In genomic region chr6:126535208-126535910, GRCm38 (mm10) we compare ENCODE assay signal across 7 mouse cellular contexts. TPM values are rescaled to one million over a fixed set of nuclear protein-coding genes. Genes with fewer than 3 reads are reported as not detected.
DNase-seq lines count a peak whose midpoint lies in the region; ATAC-seq and TF ChIP-seq lines count a peak whose summit lies in the region.

Gene Kcna5, minus strand, starts transcription at chr6:126535412.

- TF ChIP-seq POLR2A in ES-Bruce4 (IDR thresholded peaks at IDR 0.05; ENCODE audit: insufficient read depth, low read length) = no peak

- peak; percentile 26 for DNase-seq in ES-E14 (ENCODE audit: low read depth, low spot score)
- peak; percentile 46 for DNase-seq in forelimb bud, embryonic 11.5 days (ENCODE audit: low read depth, low spot score)
- peak; percentile 93 for DNase-seq in midbrain, embryonic 11.5 days (ENCODE audit: low spot score, missing footprints)
- DNase-seq in c-Kit-positive CD71-positive TER-119-positive erythroid progenitor cells, embryonic 14.5 days (ENCODE audit: low spot score) = no peak
- no peak for DNase-seq in layer of hippocampus, postnatal 10 days (ENCODE audit: low spot score in 2 of 2)

- ATAC-seq in hindbrain, embryonic 12.5 days (ENCODE audit: low FRiP score) = peak; percentile 78
- ATAC-seq in midbrain, embryonic 11.5 days (ENCODE audit: low FRiP score) = peak; percentile 89

- no peaks in the 10 kb centered on the region for H3K27me3 ChIP-seq in ES-Bruce4 (ENCODE audit: control insufficient read depth, insufficient read depth, low read length, poor library complexity, severe bottlenecking)
- H3K27me3 ChIP-seq in hindbrain, embryonic 12.5 days = peaks cover 29% of the 10 kb centered on the region
- H3K27me3 ChIP-seq in midbrain, embryonic 11.5 days (ENCODE audit: control insufficient read depth, insufficient read depth, low read length) = peaks cover 10% of the 10 kb centered on the region; the same call in 1 of the 2 replicates

- TF ChIP-seq CTCF in ES-Bruce4 (IDR thresholded peaks at IDR 0.05; ENCODE audit: low read depth, low read length) = no peak

- H3K4me1 ChIP-seq in ES-Bruce4 (ENCODE audit: control insufficient read depth, insufficient read depth, low read length) = no peaks in the 10 kb centered on the region
- peaks cover 0 to 4% of the 10 kb centered on the region in 2 experiments; a peak in 1 of 4 replicates for H3K4me1 ChIP-seq in ES-E14 (ENCODE audit: control insufficient read depth in 2 of 2, insufficient read depth in 2 of 2, low read length in 2 of 2, poor library complexity in 1 of 2)
- H3K4me1 ChIP-seq in hindbrain, embryonic 12.5 days = peaks cover 24% of the 10 kb centered on the region
- peaks cover 15% of the 10 kb centered on the region for H3K4me1 ChIP-seq in midbrain, embryonic 11.5 days (ENCODE audit: control insufficient read depth, insufficient read depth, low read length)

- H3K4me2 ChIP-seq in hindbrain, embryonic 12.5 days (replicated peaks) = peak within 1 kb of the TSS; percentile 59
- H3K4me2 ChIP-seq in midbrain, embryonic 11.5 days = peak within 1 kb of the TSS; percentile 49

- peak within 1 kb of the TSS; percentile 34 for H3K4me3 ChIP-seq in ES-Bruce4 (ENCODE audit: low read depth, low read length)
- peak within 1 kb of the TSS; percentile 23 to 50; a peak in 3 of 4 replicates for H3K4me3 ChIP-seq in ES-E14 (ENCODE audit: insufficient read depth in 1 of 2, low read depth in 1 of 2, low read length in 2 of 2, poor library complexity in 1 of 2, severe bottlenecking in 1 of 2)
- peak within 1 kb of the TSS; percentile 25 for H3K4me3 ChIP-seq in hindbrain, embryonic 12.5 days
- peak within 1 kb of the TSS; percentile 18 for H3K4me3 ChIP-seq in midbrain, embryonic 11.5 days (ENCODE audit: low read depth, low read length)

- H3K27ac ChIP-seq in ES-Bruce4 (ENCODE audit: insufficient read depth, low read length) (no peak within 1 kb of the TSS), ES-E14 (ENCODE audit: insufficient read depth, low read depth, low read length, poor library complexity, severe bottlenecking) (no peak within 1 kb of the TSS)
- peak within 1 kb of the TSS; percentile 48; the same call in 1 of the 2 replicates for H3K27ac ChIP-seq in hindbrain, embryonic 12.5 days
- peak within 1 kb of the TSS; percentile 9; the same call in 1 of the 2 replicates for H3K27ac ChIP-seq in midbrain, embryonic 11.5 days (ENCODE audit: low read depth, low read length)

- WGBS in hindbrain, embryonic 12.5 days = under 1% methylated on average over 15 of the region's 15 CpGs
- 1% methylated on average over 15 of the region's 15 CpGs for WGBS in midbrain, embryonic 11.5 days

- no peak within 1 kb of the TSS for H3K9ac ChIP-seq in ES-Bruce4 (ENCODE audit: low read depth, poor library complexity, severe bottlenecking)
- peak within 1 kb of the TSS; percentile 11; the same call in 1 of the 2 replicates for H3K9ac ChIP-seq in ES-E14 (ENCODE audit: insufficient read depth, low read depth, low read length, poor library complexity, severe bottlenecking)
- H3K9ac ChIP-seq in hindbrain, embryonic 12.5 days = peak within 1 kb of the TSS; percentile 50
- H3K9ac ChIP-seq in midbrain, embryonic 11.5 days (ENCODE audit: low read length) = peak within 1 kb of the TSS; percentile 43; the same call in 1 of the 2 replicates

- no peaks in the 10 kb centered on the region for H3K36me3 ChIP-seq in ES-Bruce4 (ENCODE audit: control insufficient read depth, insufficient read depth, low read length, poor library complexity, severe bottlenecking)
- no peaks in the 10 kb centered on the region for H3K36me3 ChIP-seq in ES-E14 (ENCODE audit: control insufficient read depth, insufficient read depth, low read length, poor library complexity, severe bottlenecking)
- H3K36me3 ChIP-seq in hindbrain, embryonic 12.5 days = no peaks in the 10 kb centered on the region
- no peaks in the 10 kb centered on the region for H3K36me3 ChIP-seq in midbrain, embryonic 11.5 days (ENCODE audit: control insufficient read depth, insufficient read depth, low read length)

- H3K9me3 ChIP-seq in ES-Bruce4 (replicated peaks; ENCODE audit: control insufficient read depth, insufficient read depth, low read length, poor library complexity, severe bottlenecking) = no peaks in the 10 kb centered on the region; the same call in 1 of the 2 replicates
- H3K9me3 ChIP-seq in ES-E14 (ENCODE audit: control insufficient read depth, insufficient read depth, low read depth, low read length) = no peaks in the 10 kb centered on the region
- no peaks in the 10 kb centered on the region for H3K9me3 ChIP-seq in hindbrain, embryonic 12.5 days (replicated peaks)
- H3K9me3 ChIP-seq in midbrain, embryonic 11.5 days (ENCODE audit: control insufficient read depth, low read length) = no peaks in the 10 kb centered on the region

- in situ Hi-C loops in ES-E14 (cut with MboI; ENCODE audit: low sequenced_read_pairs in 2 of 2, unreplicated experiment in 2 of 2) = no loop called here

- no peak for TF ChIP-seq EP300 in ES-Bruce4 (IDR thresholded peaks at IDR 0.05; ENCODE audit: insufficient read depth, low read depth, low read length)

TF ChIP-seq in ES-E14, 5 proteins besides CTCF, POLR2A, EP300 and RAD21:
- TF ChIP-seq MAFK (IDR thresholded peaks at IDR 0.05; ENCODE audit: insufficient read depth, low read depth, low read length) = no peak
- no peak for TF ChIP-seq ZNF384 (IDR thresholded peaks at IDR 0.05; ENCODE audit: low read depth, low read length)
- no peak for TF ChIP-seq CHD2 (IDR thresholded peaks at IDR 0.05; ENCODE audit: low read depth, low read length)
- TF ChIP-seq HCFC1 (IDR thresholded peaks at IDR 0.05; ENCODE audit: borderline replicate concordance, insufficient read depth, low read length) = no peak
- no peak for TF ChIP-seq ZC3H11A (IDR thresholded peaks at IDR 0.05; ENCODE audit: borderline replicate concordance, low read depth, low read length)

RNA-seq across cellular contexts. Expression of gene Kcna5, which starts in this region (rescaled TPM):
- not detected in 2 replicates for polyA plus RNA-seq in ES-Bruce4 (2011; ENCODE audit: insufficient read depth, insufficient read length, low read depth, missing spikeins)
- 0.16 TPM in 1 of 2 replicates, not detected in the other for total RNA-seq in ES-E14 (2012; rRNA removed)
- polyA plus RNA-seq in hindbrain, embryonic 12.5 days (2016; fragmentation: Nextera tagmentation; extraction: Ambion mirVana) = 2.8 and 3.1 TPM in 2 replicates
- 3.8 and 4.5 TPM in 2 replicates for polyA plus RNA-seq in midbrain, embryonic 11.5 days (2014; fragmentation: Nextera tagmentation; extraction: Ambion mirVana)
- total RNA-seq in layer of hippocampus, postnatal 10 days (2021) = 1 to 10 TPM; 1.4 to 1.6 TPM

Comparison
In these comparisons a context has a peak if more than half of its experiments do, and no peak if none do; other contexts are left out.
1. Peak in DNase-seq, H3K4me3 ChIP-seq and H3K9ac ChIP-seq in ES-E14; RNA of the gene not detected or under 1 TPM.
2. H3K27ac ChIP-seq: peak in hindbrain, embryonic 12.5 days (single experiment) and midbrain, embryonic 11.5 days (single experiment); none in ES-Bruce4 (single experiment) and ES-E14 (single experiment).
3. DNase-seq: peak in forelimb bud, embryonic 11.5 days (single experiment) and midbrain, embryonic 11.5 days (single experiment); none in c-Kit-positive CD71-positive TER-119-positive erythroid progenitor cells, embryonic 14.5 days (single experiment) and layer of hippocampus, postnatal 10 days (0 of 2).
4. Peak in every context shown above with its lines, with median percentiles within 50 percentile points of each other: H3K4me3 ChIP-seq.